Mouse (Mus musculus): ENCODE measurements at regions not wholly inside any gene's neighbourhood (a gene's known extent, or its start where the extent isn't known, plus 50 kb on each side); places are given as distances from the start of the nearest gene placed in this dataset.
A peak's percentile ranks its signal among the peaks of the same experiment; 100 is the strongest.
"Not testable (repeated sequence)": the region's sequence is repeated elsewhere in the genome, so short reads cannot be mapped to it uniquely, and the experiment has no call there.

- Histone ChIP-seq H3K4me1 (no peaks in the 10 kb centered on the region), H3K4me3 (replicated peaks) (no peak overlapping the region), H3K9me3 (replicated peaks) (no peaks in the 10 kb centered on the region), H3K27me3 (replicated peaks) (no peaks in the 10 kb centered on the region), H3K27ac (replicated peaks) (no peak overlapping the region), H3K9ac (replicated peaks) (no peak overlapping the region), H3K36me3 (no peaks in the 10 kb centered on the region), H3K4me2 (no peak overlapping the region)
- ATAC-seq (ENCODE audit: low FRiP score) = peak; percentile 55; the same call in 1 of the 2 replicates
- 25% methylated on average over 2 of the region's 2 CpGs for WGBS
Observed at GRCm38 (mm10) chr14:104206602-104207001, 261.2 kb downstream of the Pou4f1 start.

DNA sequence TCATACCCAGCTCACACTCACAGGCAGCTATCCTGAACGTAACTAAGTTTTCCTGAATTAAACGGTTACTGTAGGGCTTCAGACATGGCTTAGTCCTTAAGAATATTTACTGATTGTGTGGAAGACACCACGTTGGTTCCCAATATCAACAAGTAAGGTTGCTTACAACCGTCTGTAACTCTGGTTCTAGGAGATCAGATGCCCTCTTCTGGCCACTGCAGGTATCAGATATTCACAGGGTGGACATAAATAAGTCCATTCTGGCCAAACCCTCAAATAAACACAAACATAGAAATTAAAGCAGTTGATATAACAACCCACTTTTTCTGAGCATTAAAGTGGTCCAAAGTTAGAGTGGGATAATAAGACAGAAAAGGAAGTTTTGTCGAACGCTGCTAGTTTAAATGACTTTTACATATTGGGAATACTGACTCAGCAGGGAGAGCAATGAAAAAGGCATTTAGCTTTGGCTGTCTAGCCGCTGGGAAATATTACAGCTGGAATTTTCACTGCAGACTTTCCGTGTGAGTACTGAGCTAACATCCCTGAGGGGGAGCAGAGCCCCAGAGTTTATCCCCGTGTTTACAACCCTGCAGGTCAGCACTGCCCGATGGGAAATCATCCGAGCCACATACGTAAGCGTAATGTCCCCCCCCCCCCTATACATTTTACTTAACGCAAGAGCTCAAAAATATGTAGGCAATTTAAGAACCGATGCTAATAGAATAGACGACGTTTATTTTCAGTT lies 264.4 kb downstream of the Pou4f1 start:
- WGBS = 63% methylated on average over 17 of the region's 17 CpGs

DNA sequence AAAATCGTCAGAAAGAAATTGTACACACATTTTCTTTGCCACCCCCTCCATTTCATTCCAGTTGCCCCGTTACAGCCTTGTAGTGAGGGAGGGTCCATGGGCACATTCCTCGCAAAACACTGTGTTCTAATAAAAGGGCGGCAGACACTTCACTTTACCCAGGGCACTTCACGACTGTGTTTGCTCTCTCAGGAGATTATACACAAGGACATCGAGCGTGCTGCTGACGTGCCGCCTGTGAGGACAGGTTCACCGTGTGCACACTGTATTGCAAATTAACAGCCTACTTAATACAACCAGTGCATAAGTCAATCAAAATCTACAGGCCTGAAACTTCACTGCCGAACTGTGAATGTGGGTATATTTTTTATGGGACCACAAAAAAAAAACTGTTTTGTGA lies 274.6 kb downstream of the Pou4f1 start:
- Histone ChIP-seq H3K4me2 (no peak overlapping the region), H3K9ac (replicated peaks) (no peak overlapping the region), H3K4me1 (no peaks in the 10 kb centered on the region), H3K27me3 (replicated peaks) (no peaks in the 10 kb centered on the region), H3K9me3 (replicated peaks) (no peaks in the 10 kb centered on the region), H3K27ac (replicated peaks) (no peak overlapping the region), H3K4me3 (replicated peaks) (no peak overlapping the region), H3K36me3 (no peaks in the 10 kb centered on the region)
- no peak for ATAC-seq (ENCODE audit: low FRiP score)
- 73% methylated on average over 11 of the region's 11 CpGs for WGBS

More for the DNA sequence above, 264.4 kb downstream of the Pou4f1 start:
- H3K4me1 ChIP-seq = no peaks in the 10 kb centered on the region
- no peak overlapping the region for H3K4me2 ChIP-seq
- no peak overlapping the region for H3K27ac ChIP-seq (replicated peaks)
- no peak for ATAC-seq (ENCODE audit: low FRiP score)
- H3K27me3 ChIP-seq (replicated peaks) = no peaks in the 10 kb centered on the region
- H3K9ac ChIP-seq (replicated peaks) = no peak overlapping the region
- no peaks in the 10 kb centered on the region for H3K9me3 ChIP-seq (replicated peaks)
- no peaks in the 10 kb centered on the region for H3K36me3 ChIP-seq
- H3K4me3 ChIP-seq (replicated peaks) = no peak overlapping the region

- no peak overlapping the region for H3K9ac ChIP-seq (replicated peaks)
- no peaks in the 10 kb centered on the region for H3K4me1 ChIP-seq
Observed at GRCm38 (mm10) chr14:104175122-104175521, 292.7 kb downstream of the Pou4f1 start.

GRCm38 (mm10) chr14:104146841-104147240 lies 302.6 kb upstream of the Ednrb start:
- Histone ChIP-seq H3K4me3 (replicated peaks) (no peak overlapping the region), H3K27me3 (replicated peaks) (no peaks in the 10 kb centered on the region), H3K4me1 (no peaks in the 10 kb centered on the region), H3K36me3 (no peaks in the 10 kb centered on the region), H3K9me3 (replicated peaks) (no peaks in the 10 kb centered on the region), H3K9ac (replicated peaks) (no peak overlapping the region), H3K4me2 (no peak overlapping the region), H3K27ac (replicated peaks) (no peak overlapping the region)
- no peak for ATAC-seq (ENCODE audit: low FRiP score)
- WGBS = 64% methylated on average over 5 of the region's 5 CpGs

More at GRCm38 (mm10) chr14:104175122-104175521, 292.7 kb downstream of the Pou4f1 start:
- H3K4me2 ChIP-seq = no peak overlapping the region
- no peaks in the 10 kb centered on the region for H3K27me3 ChIP-seq (replicated peaks)
- no peak overlapping the region for H3K4me3 ChIP-seq (replicated peaks)
- no peaks in the 10 kb centered on the region for H3K36me3 ChIP-seq
- H3K27ac ChIP-seq (replicated peaks) = no peak overlapping the region
- H3K9me3 ChIP-seq (replicated peaks) = no peaks in the 10 kb centered on the region
- no peak for ATAC-seq (ENCODE audit: low FRiP score)

DNA sequence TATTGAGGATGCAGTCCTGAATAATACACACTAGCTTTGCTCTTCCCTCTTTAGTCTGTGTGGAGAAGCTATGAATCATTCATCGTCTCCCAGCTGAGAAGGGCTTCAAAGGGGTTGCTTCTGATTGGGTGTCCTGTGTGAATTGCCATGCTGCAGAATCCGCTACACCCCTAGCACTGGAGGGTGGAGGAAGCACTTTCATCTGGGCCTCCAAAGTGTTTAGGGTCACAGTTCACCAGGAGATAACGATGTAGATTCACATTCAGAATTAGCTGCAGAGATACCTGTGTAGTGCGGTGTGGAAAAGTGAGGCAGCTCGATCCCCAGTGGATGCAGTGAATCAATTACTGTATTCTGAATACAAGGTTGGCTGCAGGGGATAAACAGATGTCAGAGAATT lies 301.2 kb upstream of the Ednrb start:
- no peaks in the 10 kb centered on the region for H3K4me1 ChIP-seq
- no peaks in the 10 kb centered on the region for H3K27me3 ChIP-seq (replicated peaks)
- H3K27ac ChIP-seq (replicated peaks) = no peak overlapping the region
- 29% methylated on average over 5 of the region's 5 CpGs for WGBS
- no peaks in the 10 kb centered on the region for H3K9me3 ChIP-seq (replicated peaks)
- no peaks in the 10 kb centered on the region for H3K36me3 ChIP-seq
- no peak for ATAC-seq (ENCODE audit: low FRiP score)
- no peak overlapping the region for H3K4me2 ChIP-seq
- H3K9ac ChIP-seq (replicated peaks) = no peak overlapping the region
- H3K4me3 ChIP-seq (replicated peaks) = no peak overlapping the region

DNA sequence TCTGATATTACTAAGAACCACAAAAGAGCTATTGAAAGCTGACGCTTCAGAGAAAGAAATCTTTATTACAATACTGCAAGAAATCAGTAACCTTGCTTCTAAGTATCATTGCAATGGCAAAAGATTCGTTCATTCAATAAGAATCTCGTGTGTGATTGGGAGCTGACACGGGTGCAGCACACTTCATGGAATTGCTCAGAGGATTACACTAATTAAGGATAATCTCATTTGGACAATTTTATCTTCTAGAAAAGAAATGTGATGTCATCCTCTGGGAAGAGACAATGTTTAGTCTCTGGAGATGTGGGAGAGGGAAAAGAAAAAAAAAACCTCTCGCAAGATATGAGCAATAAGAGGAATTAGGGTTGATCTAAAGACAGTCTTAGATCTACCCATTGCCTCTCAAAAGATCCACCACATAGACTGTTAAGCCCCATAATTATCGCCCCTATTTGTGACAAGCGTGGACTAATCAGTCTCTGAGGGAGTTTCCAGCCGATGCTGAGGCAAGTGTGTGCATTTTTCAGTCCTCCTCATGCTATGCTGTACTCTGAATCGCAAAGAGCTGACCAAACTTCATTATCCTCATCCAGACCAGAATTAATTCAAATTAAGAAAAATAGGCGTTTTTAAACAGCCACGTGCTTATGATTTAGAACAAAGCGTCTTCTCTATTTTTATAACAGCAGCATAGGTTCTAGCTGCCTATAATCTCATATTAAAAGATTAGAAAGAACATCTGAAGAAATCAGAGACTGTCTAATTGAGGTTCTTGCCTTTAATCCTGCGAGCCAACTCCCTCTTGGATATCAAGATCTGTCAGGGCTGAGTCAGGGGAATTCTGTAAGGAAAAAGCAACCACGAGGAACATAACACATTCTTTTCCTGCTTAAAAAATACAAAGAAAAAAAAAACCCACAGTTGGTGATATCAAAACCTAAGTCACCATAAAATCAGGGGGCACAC lies 271.1 kb upstream of the Ednrb start:
- Histone ChIP-seq H3K36me3 (no peaks in the 10 kb centered on the region), H3K4me2 (no peak overlapping the region), H3K9me3 (replicated peaks) (no peaks in the 10 kb centered on the region), H3K4me3 (replicated peaks) (no peak overlapping the region), H3K9ac (replicated peaks) (no peak overlapping the region), H3K27me3 (replicated peaks) (no peaks in the 10 kb centered on the region), H3K4me1 (no peaks in the 10 kb centered on the region), H3K27ac (replicated peaks) (no peak overlapping the region)
- 84% methylated on average over 14 of the region's 14 CpGs for WGBS
- no peak for ATAC-seq (ENCODE audit: low FRiP score)

DNA sequence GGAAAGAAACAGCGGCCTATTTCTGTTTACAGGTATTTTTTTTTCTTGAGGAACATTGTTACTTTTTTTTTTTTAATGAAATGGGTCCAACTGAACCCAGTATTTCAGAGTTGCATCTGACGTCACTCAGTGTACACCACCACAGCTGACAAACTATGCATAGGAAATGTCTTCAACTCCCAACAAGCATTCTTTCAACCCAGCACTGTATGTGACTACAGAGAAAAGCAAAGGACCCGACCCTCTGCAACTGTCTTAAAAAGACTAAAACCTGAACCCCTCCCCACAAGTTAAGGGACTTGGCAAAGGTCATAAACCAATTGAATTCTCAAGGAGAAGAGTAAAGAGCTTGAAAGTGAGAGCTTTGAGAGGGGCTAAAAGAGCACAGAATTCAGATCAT lies 270.0 kb upstream of the Ednrb start:
- 66% methylated on average over 3 of the region's 3 CpGs for WGBS
- Histone ChIP-seq H3K36me3 (no peaks in the 10 kb centered on the region), H3K27me3 (replicated peaks) (no peaks in the 10 kb centered on the region), H3K4me1 (no peaks in the 10 kb centered on the region), H3K9ac (replicated peaks) (no peak overlapping the region), H3K4me2 (no peak overlapping the region), H3K9me3 (replicated peaks) (no peaks in the 10 kb centered on the region), H3K27ac (replicated peaks) (no peak overlapping the region), H3K4me3 (replicated peaks) (no peak overlapping the region)
- ATAC-seq (ENCODE audit: low FRiP score) = no peak

DNA sequence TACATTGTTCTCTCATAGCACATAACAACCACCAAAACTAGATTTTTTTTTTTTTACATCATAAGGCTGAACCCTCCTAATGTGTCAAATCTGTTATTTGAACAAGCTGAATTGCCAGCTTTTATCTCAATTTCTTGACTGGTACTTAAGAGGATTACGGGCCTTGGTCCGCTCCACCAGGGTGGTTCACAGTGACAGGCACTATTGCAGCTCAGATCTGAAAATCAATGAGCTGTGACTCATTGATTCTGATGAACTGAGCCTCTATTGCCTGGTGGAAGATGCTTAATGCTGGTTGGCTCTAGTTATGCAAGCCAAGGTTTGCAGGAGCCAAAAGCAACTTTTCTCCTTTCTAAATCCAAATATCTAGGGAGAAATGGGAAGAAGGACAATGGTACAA lies 269.2 kb upstream of the Ednrb start:
- no peaks in the 10 kb centered on the region for H3K36me3 ChIP-seq
- H3K9me3 ChIP-seq (replicated peaks) = no peaks in the 10 kb centered on the region
- no peak overlapping the region for H3K4me2 ChIP-seq
- no peak for ATAC-seq (ENCODE audit: low FRiP score)
- no peak overlapping the region for H3K27ac ChIP-seq (replicated peaks)
- H3K9ac ChIP-seq (replicated peaks) = no peak overlapping the region
- no peaks in the 10 kb centered on the region for H3K27me3 ChIP-seq (replicated peaks)
- no peaks in the 10 kb centered on the region for H3K4me1 ChIP-seq
- no peak overlapping the region for H3K4me3 ChIP-seq (replicated peaks)
- 75% methylated on average over 2 of the region's 2 CpGs for WGBS

DNA sequence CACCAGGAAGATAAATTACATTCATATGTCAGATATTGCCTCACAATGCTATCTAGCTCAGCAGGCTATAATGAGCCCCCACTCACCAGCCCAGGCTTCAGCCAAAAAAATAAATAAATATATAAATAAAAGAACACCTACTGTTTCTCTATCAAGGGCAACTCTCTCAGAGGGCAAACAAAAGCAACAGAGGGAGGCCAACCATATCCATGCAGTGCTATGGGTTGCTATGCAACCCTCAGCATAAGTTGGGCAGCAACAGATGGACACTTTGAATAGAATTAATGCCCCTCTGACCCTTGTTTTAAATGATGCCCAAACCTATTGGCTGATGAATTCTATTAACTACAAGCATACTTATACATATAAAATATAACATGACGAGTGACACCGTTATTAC lies 242.2 kb upstream of the Ednrb start:
- ATAC-seq (ENCODE audit: low FRiP score) = no peak
- no peaks in the 10 kb centered on the region for H3K9me3 ChIP-seq (replicated peaks)
- H3K9ac ChIP-seq (replicated peaks) = no peak overlapping the region
- WGBS = 43% methylated on average over 2 of the region's 2 CpGs
- no peaks in the 10 kb centered on the region for H3K27me3 ChIP-seq (replicated peaks)
- no peaks in the 10 kb centered on the region for H3K36me3 ChIP-seq
- no peak overlapping the region for H3K27ac ChIP-seq (replicated peaks)
- H3K4me3 ChIP-seq (replicated peaks) = no peak overlapping the region
- no peak overlapping the region for H3K4me2 ChIP-seq
- H3K4me1 ChIP-seq = no peaks in the 10 kb centered on the region

DNA sequence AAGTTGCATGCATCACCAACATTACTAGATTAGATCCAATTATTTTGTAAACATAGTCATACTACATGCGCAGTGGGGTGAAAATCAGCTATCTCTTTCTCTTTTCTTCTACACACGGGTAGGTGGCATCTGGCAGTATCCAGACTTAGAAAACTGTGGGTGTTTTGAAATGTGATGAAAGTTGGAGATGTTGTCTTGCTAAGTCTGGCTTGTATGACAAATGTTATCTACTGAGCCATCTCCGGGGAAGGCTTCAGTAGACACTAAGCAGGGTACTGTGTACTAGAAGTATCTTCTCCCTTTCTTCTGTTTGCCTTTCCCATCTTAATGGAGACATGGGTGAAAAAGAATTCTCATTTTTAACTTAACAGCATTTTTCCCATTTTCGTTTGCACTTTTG lies 220.0 kb upstream of the Ednrb start:
- H3K4me3 ChIP-seq (replicated peaks); H3K9ac ChIP-seq (replicated peaks); H3K9me3 ChIP-seq (replicated peaks); H3K4me2 ChIP-seq; H3K27me3 ChIP-seq (replicated peaks); H3K36me3 ChIP-seq; H3K27ac ChIP-seq (replicated peaks); H3K4me1 ChIP-seq; ATAC-seq (ENCODE audit: low FRiP score): not testable (repeated sequence)
- WGBS = 73% methylated on average over 1 of the region's 4 CpGs

DNA sequence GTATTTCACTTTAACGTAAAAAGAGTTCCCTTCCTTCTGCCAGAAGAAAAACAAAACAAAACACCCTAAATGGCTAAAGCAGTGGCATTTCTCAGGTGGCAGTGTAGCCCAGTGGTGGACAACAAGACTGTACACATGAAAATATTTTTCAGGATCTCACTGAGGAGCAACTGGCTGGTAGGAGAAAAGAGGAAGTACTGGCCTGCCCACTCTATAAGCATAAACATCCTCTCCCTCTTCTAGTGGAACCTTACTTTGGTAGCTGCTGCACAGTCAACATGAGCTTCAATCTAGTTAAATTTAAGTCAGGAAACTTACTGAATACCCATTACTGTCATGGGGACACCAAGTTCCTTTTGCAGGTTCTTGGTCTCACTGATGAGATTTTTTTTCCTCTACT lies 209.5 kb upstream of the Ednrb start:
- Histone ChIP-seq H3K36me3 (no peaks in the 10 kb centered on the region), H3K9me3 (replicated peaks) (no peaks in the 10 kb centered on the region), H3K4me3 (replicated peaks) (no peak overlapping the region), H3K4me1 (no peaks in the 10 kb centered on the region), H3K4me2 (no peak overlapping the region), H3K9ac (replicated peaks) (no peak overlapping the region), H3K27me3 (replicated peaks) (no peaks in the 10 kb centered on the region), H3K27ac (replicated peaks) (no peak overlapping the region)
- WGBS = 89% methylated on average over 1 of the region's 1 CpGs
- no peak for ATAC-seq (ENCODE audit: low FRiP score)

Measured in neural tube, embryonic 15.5 days (tissue).